Mouse (Mus musculus): ENCODE measurements around the gene Rps27l.
A peak's percentile ranks its signal among the peaks of the same experiment; 100 is the strongest.
"Not testable (repeated sequence)": the region's sequence is repeated elsewhere in the genome, so short reads cannot be mapped to it uniquely, and the experiment has no call there.

Gene Rps27l

DNA sequence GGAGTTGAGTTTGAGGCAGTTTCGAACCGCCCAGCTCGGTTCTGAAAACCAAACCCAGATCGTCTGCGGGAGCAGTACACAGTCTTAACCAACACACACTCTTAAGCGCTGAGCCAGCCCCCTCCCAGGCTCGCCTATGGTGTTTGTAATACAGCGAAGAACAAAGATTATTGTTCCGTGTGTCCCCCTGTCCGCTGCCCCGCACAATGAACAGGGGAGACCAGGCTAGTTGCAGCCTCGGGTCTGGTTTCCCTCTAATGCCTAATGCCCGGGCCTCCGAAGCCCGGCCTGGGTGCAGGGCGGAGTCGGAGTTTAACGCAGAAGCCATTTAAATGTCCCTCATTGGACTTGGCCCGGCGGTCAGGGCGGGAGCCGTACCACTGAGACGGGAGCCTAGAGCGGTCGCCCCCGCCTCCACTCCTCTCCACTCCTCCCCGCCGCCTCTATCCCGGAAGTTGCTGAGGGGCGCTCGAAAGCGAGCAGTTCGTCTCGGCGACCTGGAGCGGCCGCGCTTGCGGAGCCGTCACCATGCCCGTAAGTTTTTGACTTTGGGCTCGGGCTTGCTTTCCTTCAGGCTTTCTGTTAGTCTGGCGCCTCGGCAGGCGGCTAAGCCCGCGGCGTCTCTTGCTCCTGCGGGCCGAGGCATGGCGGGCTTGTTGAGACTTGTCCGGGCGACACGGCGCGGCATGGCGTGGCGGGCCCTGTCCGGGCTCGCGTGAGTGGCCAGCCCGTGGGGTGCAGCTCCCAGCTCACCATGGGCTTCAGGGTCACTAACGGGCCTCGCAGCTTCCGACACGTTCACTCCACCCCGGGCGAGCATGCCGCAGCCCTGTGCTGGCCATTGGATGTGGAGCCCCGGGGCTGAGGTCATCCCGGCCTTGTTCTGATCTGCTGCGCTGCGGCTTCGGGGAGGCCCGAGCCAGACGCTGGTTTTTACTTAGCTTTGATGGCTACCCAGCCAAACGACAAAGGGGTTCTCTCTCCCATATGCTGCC, at the start of gene Rps27l:
Gene Rps27l (plus strand): TSS at position 440 of the 995 bp plus-strand sequence.
- DNase-seq (ENCODE audit: low read depth, low spot score): peak; percentile 90

DNA sequence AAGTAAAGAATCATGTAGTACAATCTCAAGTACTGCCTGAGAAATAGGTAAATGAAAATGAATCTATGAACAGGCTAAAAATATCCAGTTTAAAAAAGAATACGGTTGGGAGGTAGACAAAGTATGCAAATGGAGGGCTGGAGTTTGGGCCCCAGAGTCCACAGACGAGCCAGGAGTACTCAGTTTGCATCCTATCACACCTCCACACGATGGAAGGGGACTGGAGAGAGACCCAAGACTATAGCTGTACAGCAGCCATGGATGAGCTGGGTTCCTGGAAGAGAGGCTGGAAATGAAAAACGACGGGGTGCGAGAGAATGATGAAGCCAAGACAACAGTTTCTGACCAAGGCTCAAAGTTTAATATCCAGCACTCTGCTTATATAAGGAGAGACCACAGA, 48.9 kb upstream of the Rps27l start:
- DNase-seq (ENCODE audit: low read depth, low spot score): no peak

DNA sequence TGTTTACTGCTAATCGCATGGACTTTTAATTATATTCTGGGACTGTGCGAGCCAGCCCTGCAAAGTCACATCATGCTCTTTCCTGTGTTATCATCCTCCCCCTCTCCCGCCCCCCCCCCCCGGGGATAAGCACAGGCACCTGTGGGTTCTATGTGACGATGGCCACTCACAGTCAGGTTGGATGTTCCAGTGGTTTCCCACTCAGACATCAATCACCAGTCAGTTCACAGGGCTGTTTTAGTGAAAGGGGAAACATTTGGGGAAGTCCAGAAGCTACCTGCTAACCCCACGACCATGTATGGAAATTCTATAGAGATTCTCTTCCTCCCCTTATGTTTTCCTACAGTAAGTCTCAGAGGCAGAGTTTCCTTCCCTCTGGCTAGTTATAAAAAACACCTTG, 48.0 kb upstream of the Rps27l start:
- DNase-seq (ENCODE audit: low read depth, low spot score): no peak

DNA sequence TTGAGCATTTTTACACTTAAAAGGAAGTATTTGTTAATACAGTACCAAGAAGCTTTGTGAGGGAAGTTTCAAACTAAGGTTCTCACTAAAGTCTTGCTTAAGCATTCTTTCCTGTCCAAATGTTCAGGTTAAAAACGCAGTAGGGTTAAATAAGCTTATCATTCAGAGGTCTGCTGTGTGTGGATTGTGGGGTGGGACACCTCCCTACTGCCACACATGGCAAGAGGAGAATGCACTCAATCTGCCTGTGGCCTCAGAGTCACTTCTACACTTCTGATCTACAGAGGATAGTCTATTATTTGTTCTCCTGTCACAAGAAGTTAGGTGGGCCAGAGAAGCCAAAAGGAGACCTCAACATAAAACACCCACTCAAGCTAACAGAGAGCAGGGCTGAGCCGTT, 46.8 kb upstream of the Rps27l start:
- no peak for DNase-seq (ENCODE audit: low read depth, low spot score)

DNA sequence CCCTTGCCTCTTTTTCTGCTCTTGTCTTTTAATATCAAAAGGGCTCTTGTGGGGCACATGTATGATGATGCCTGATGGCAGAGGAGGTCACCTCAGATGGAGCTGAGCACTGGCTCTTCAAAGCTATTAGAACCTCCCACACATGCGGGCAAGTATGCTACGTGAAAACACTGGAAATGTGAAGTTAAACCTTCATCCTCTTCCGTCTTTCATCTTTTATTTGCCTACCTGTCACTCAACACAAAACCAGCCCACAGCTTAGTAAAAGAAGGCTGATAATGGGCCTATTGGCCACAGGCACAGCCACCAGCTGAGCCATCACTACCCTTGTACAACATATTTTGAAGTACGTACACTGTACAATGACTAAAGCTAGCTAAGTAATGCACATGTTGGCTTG, 46.4 kb upstream of the Rps27l start:
- no peak for DNase-seq (ENCODE audit: low read depth, low spot score)

DNA sequence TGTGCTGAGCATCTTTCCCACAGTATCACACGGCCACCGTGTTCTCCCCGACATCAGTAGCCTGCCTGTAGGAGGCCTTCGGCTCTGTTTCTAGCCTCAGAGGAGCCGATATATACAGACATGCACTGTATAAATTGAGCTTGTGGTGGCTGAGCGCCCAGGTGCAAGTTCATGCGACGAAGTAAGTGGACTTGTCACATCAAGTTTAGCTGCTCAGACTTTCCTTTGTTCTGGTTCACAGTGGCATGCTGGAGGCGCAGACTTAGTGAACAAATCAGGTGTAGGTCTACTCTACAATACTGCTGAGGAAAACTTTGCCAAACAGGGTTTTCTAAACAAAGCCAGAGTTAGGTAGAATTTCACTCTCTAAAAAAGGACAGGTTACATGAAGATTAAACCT, 39.9 kb upstream of the Rps27l start:
- no peak for DNase-seq (ENCODE audit: low read depth, low spot score)

DNA sequence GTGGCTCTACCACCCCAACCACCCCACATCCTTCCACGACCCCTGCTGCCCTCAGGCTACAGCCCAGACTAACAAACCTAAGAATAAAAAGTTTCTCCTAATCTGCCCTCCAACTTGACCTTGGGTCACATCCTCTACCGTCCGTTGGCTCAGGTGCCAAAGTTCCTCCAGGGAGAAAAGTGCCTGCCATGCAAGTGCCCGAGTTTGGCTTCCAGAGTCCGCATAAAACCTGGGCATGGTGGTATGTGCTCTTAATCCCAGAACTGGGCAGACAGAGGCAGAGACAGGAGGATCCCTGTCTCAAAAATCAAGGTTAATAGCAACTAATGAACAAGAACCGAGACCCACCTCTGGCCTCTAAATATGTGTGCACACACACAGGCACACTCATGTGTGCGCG, 38.8 kb upstream of the Rps27l start:
- no peak for DNase-seq (ENCODE audit: low read depth, low spot score)

DNA sequence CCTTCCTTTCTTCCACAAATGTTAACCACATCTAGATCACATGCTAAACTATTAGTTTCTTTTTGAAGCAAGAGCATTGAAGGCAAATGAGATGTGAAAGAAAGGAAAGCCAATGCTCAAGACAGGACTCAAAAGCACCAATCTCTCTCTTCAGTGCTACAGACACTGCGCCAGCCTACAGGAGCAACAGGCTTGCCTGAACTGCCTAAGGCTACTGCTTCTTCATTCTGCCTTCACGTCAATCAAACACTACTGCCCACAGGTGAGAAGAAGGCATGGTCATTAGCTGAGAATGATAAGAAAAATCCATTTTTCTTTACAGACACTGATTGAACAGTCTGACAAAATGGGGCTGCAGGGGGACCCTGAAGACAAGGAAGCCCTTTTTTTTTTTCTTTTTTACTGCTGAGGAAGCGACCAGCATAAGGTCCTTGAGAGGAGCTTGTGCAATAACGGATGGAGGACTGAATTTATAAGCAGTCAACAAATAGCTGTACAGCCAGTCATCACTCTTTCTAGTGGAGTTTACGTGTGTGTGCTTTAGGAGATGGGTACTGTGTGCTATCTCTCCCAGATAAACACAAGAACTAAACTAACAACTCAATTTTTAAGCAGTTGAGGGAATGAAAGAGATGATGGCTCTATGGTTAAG, 38.0 kb upstream of the Rps27l start:
- no peak for DNase-seq (ENCODE audit: low read depth, low spot score)

DNA sequence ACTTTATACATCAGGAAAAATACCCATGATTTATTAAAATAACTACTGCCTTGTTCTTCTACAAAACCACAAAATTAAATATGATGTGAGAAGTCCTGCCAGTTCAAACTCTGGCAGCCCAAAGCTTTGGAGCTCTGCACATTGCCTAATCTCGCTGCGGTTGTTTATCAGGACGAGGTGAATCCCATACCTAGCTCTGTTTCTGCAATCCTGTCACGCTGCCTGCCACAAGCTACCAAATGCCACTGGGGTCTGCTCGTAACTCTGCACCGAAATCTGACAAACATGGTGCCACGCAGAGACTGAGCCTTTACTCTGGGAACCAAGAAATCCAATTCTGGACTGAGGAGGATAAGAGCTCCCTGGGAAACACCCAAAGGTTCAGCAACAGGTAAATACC, 36.0 kb upstream of the Rps27l start:
- DNase-seq (ENCODE audit: low read depth, low spot score): no peak

DNA sequence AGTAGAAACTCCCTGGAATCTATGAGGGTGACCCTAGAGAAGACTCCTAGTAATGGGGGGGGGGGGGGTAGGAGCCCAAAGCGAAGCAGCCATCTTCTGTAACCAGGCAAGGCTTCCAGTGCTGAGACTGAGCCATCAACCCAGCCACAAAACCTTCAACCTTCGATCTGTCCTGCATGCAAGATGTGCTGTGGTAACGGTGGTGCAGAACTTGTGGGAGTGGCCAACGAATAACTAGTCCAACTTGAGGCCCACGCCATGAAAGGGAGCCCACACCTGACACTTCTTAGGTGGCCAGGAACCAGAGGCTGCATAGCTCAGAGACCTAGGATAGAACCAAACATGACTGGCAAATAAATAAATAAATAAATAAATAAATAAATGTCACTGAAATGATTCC, 35.2 kb upstream of the Rps27l start:
- DNase-seq (ENCODE audit: low read depth, low spot score): no peak

DNA sequence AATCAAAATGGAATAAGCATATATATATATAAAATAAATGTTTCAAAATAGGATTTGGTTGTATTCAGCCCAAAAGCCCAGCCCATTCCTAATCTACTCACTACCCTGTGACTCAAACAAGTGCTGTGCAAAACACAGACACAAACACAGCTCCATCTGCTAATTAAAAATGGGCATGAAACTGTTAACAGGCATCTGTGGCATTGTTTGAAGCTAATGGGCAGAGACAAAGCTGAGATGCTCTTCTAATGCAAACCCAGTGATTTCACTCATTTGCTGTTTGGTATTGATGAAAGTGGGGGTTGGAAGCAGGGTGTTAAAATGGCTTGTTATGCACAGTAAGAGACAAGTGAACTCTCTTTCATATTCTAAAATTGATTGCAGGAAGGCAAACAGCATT, 33.6 kb upstream of the Rps27l start:
- no peak for DNase-seq (ENCODE audit: low read depth, low spot score)

DNA sequence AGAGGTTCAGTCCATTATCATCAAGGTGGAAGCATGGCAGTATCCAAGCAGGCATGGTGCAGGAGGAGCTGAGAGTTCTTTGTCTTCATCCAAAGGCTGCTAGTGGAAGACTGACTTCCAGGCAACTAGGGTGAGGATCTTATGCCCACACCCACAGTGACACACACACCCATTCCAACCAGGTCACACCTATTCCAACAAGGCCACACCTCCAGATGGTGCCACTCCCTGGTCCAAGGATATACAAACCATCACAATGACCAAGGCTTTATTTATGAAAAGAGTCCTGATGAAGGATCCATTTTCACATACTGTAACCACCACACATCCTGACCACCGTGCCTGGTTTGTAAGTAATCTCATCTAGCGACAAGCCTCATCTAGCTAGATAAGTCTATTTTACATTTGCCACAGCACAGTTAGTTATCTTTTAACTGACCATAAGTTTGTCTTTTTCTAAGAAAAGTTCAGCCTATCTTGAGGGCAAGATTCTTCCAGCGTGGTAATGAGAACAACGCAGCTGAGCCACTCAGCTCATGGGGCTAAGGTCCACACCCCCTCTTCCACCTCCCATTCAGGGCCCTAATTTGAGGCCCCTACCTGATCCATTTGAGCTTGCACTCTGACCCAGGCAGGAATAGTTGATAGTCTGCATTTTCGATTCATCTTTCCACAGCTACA, 32.5 kb upstream of the Rps27l start:
- DNase-seq (ENCODE audit: low read depth, low spot score): not testable (repeated sequence)

DNA sequence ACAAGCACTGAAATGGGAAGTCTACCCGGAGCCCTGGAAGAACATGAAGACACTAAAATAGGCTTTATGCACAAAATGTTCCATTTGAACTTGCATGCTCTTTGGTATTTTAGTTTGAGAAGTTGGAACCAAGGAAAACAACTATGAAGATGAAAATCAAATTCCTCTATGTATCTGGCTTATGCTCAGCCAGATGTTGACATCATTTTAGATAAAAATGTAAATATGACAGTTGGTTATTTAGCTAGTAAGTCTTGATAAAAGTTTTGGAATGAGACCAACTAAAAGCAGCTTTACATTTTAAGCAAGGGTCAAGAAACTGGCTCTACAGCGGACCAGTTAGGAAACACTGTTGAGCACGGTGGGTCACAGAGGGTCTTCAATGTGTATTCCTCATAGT, 31.3 kb upstream of the Rps27l start:
- no peak for DNase-seq (ENCODE audit: low read depth, low spot score)

DNA sequence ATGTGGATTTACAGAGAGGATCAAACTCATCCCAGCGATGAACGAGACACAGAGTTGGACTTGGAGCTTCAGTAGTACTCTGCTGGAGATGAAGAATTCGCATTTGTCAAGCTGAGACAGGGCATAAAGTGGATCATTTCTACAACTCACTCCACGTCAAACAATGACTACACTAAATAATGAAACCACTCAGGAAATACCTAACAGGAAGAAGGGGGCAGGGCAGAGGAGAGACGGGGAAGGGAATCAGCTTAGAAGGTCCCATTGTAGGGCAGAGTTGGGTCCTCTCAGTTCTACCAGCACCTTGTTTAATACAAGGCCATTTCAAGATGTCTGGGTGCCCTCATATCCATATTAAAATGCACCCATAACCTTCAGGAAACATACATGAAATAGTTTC, 30.5 kb upstream of the Rps27l start:
- DNase-seq (ENCODE audit: low read depth, low spot score): no peak

DNA sequence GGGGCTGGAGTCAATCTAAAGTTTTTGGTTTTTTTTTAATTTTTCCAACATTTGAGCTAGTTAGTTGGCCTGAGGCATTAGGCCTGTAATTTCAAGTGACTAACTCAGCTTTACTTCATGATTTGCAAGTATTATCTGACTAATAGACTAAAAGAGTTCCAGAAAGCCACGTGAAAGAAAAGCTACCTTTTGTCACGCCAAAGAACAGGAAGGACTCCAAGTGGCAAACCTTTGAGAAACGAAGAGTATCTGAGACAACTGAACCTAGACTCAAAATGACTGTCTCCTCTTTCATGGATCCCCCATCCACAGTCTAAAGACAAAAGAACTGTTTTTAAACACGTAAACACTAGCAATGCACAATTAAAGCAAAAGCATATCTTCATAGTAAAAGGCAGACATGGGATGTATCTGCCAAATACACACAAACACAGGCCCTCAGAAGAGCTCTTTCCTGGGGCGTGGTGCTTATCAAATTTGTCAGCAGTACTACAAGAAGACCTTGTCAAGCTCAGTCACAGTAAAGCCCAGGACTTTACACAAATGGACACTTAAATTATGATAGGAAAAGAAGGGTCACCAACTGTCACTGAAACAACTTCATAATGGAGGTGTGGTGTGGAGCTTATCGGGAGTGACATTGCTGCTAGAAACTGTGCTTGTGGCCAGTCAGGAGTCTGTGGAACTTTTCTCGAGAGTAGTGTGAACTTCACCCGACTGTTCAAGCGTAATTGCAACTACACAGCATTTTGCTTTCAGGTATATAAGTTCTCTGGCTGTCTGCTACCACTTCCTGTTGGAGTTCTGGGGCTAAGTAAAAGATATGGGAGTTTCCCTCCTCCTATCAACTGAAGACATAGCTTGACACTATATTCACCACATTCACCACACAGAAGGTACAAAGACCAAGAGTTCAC, 29.8 kb upstream of the Rps27l start:
- DNase-seq (ENCODE audit: low read depth, low spot score): no peak

DNA sequence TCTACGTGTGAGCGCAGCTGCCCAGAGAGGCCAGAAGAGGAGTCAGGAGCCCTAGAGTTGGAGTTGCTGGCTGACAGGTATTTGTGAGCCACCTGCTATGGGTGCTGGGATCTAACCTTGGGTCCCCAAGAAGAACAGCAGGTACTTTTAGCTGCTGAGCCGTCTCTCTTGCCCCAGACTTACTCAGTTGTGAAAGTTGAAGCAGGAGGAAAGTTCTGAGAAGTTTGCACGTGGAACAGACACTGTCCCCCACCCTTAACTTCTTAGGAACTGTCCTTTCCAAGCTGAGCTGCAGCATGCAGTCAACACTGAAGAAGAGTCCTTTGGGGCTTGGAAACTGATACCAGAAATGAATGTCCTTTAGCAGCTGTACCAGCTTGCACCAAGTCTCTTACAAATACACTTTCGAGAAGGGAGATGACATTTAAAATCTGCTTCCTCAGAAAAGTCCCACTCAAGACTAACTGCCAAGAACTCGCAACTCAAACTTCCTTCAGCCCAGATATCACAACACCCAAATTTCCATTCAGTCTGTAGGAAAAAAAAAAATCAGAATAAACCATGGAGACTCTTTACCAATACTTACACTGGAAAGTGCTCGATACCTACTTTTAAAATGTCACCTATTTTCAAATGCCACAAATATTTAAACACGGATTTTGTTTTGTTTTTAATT, 28.5 kb upstream of the Rps27l start:
- DNase-seq (ENCODE audit: low read depth, low spot score): no peak

DNA sequence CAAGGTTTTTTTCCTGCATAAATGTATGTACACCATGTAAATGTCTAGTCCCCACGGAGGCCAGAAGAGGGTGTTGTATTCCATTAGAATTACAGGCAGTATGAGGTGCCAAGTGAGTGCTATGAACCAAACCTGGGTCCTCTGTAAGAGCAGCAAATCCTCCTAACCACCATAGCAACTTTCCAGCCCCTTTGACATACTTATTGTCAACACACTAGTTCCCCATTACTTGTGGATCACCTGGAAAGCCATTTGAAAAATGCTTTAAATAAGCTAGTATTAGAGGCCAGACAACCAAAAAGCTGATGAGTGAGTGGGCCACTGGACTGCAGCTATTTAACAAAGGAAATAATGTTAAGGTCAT, 28.0 kb upstream of the Rps27l start:
- DNase-seq (ENCODE audit: low read depth, low spot score): no peak

DNA sequence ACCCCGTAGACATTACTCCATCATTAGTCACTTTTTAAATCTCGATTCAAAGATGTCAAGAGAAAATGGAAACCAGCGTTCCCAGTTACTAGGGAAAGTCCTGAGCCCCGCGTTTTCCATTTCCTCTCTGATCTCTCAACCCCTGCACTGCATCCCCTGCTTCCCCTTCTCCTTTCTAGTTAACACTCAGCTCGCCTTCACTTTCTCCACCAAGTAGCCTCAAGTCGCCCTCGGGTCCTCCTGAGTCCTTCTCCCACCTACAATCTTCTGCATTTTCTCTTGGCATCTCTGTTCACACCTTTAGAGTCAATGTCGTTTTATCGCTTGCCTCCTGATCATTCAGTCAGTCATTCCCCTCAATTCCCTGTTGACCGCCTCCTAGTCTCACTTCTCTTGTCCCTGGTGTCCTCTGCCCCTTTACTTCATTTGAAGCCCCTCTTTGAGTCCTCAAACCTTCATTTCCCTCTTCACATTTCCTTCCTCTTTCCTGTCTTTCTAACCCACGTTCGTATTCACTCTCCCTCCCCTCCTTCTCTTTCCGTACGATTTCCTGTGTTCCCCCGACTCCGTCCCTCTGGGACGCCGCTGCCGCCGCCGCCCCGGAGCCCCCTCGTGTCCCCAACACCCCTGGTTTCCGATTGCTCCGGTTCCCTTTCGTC, 27.1 kb upstream of the Rps27l start:
- DNase-seq (ENCODE audit: low read depth, low spot score): no peak

DNA sequence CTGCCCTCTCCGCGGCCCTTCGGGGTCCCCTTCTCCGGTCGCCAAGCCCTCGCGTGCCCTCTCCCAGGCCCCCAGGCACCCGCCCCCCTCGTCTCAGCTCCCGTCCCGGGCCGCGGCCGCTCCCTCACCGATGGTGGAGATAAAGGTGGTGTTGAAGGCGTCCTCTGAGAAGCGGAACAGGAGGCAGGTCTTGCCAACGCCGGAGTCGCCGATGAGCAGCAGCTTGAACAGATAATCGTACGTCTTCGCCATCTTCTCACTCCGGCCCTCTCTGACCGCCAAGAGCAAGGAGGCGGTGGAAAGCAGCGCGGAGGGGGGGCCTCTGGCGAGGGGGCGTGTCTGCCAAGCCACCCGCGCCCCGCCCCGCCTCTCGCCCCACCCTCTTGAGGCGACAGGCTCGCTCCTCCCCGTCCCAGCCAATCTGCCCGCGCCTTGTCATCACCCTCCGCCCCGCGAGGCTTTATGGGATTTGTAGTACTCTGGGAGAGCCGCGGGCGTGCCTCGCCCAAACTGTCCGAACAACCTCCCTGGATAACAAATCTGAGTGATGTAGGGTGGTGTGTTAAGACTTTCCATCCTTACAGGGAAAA, 26.4 kb upstream of the Rps27l start, which contains the start of gene Rab8b:
Gene Rab8b (minus strand): TSS at position 306 of the 590 bp plus-strand sequence.
- peak; percentile 92 for DNase-seq (ENCODE audit: low read depth, low spot score)

DNA sequence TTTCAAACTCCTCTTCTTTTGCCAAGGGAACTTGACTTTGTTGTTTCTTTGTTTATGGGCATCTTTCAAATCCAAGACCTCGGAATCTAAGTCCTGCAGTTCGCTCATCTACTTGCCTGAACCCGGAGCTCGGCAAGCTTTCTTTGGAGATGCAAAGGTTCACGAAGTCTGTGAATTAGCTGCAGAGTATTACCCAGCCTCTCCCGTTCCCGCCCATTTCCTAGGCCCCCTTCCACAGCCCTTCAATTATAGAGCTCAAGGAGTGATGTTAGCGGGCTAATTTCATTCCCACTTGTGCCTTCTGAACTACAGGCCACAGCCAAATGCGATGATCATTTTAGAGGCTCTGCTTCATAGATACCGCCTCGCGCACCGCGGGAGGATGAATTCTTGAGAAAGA, 25.9 kb upstream of the Rps27l start:
- no peak for DNase-seq (ENCODE audit: low read depth, low spot score)

Measured in retina, postnatal 7 days (tissue).